Mouse (Mus musculus): ENCODE measurements around the gene Rbm19. TPM values are rescaled to one million over a fixed set of nuclear protein-coding genes. Genes with fewer than 3 reads are reported as not detected.
"Not testable (repeated sequence)": the region's sequence is repeated elsewhere in the genome, so short reads cannot be mapped to it uniquely, and the experiment has no call there.

Gene Rbm19
- polyA plus RNA-seq (2012; rRNA removed), result 9.4 and 9.5 TPM in 2 replicates

- DNase-seq (ENCODE audit: low read depth), result no peak
Observed at GRCm38 (mm10) chr5:120116261-120117050, at the start of gene Rbm19. TSS of gene Rbm19 (plus strand) at chr5:120116465.

GRCm38 (mm10) chr5:120067266-120067665 lies 49.0 kb upstream of the Rbm19 start:
- no peak for DNase-seq (ENCODE audit: low read depth)

GRCm38 (mm10) chr5:120074101-120074500 lies 42.2 kb upstream of the Rbm19 start:
- no peak for DNase-seq (ENCODE audit: low read depth)

GRCm38 (mm10) chr5:120080027-120080426 lies 36.2 kb upstream of the Rbm19 start:
- no peak for DNase-seq (ENCODE audit: low read depth)

GRCm38 (mm10) chr5:120080468-120080867 lies 35.8 kb upstream of the Rbm19 start:
- no peak for DNase-seq (ENCODE audit: low read depth)

- no peak for DNase-seq (ENCODE audit: low read depth)
Observed at GRCm38 (mm10) chr5:120088561-120088960, 27.7 kb upstream of the Rbm19 start.

GRCm38 (mm10) chr5:120094602-120095001 lies 21.7 kb upstream of the Rbm19 start:
- DNase-seq (ENCODE audit: low read depth), result no peak

- DNase-seq (ENCODE audit: low read depth), result no peak
Observed at GRCm38 (mm10) chr5:120097042-120097441, 19.2 kb upstream of the Rbm19 start.

GRCm38 (mm10) chr5:120100814-120101213 lies 15.5 kb upstream of the Rbm19 start:
- no peak for DNase-seq (ENCODE audit: low read depth)

- DNase-seq (ENCODE audit: low read depth), result no peak
Observed at GRCm38 (mm10) chr5:120102097-120102496, 14.2 kb upstream of the Rbm19 start.

GRCm38 (mm10) chr5:120102732-120103131 lies 13.5 kb upstream of the Rbm19 start:
- no peak for DNase-seq (ENCODE audit: low read depth)

- no peak for DNase-seq (ENCODE audit: low read depth)
Observed at GRCm38 (mm10) chr5:120103458-120103857, 12.8 kb upstream of the Rbm19 start.

- no peak for DNase-seq (ENCODE audit: low read depth)
Observed at GRCm38 (mm10) chr5:120106424-120107073, 9.7 kb upstream of the Rbm19 start.

- no peak for DNase-seq (ENCODE audit: low read depth)
Observed at GRCm38 (mm10) chr5:120114361-120114760, 1.9 kb upstream of the Rbm19 start.

- not testable (repeated sequence) for DNase-seq (ENCODE audit: low read depth)
Observed at GRCm38 (mm10) chr5:120117161-120117560, 896 bp downstream of the Rbm19 start.

GRCm38 (mm10) chr5:120124881-120125690 lies 8.8 kb downstream of the Rbm19 start:
- no peak for DNase-seq (ENCODE audit: low read depth)

- no peak for DNase-seq (ENCODE audit: low read depth)
Observed at GRCm38 (mm10) chr5:120127641-120128040, 11.4 kb downstream of the Rbm19 start.

GRCm38 (mm10) chr5:120128511-120128910 lies 12.2 kb downstream of the Rbm19 start:
- no peak for DNase-seq (ENCODE audit: low read depth)

GRCm38 (mm10) chr5:120129070-120129469 lies 12.8 kb downstream of the Rbm19 start:
- DNase-seq (ENCODE audit: low read depth), result no peak

GRCm38 (mm10) chr5:120129761-120130160 lies 13.5 kb downstream of the Rbm19 start:
- DNase-seq (ENCODE audit: low read depth), result no peak

- no peak for DNase-seq (ENCODE audit: low read depth)
Observed at GRCm38 (mm10) chr5:120130163-120130562, 13.9 kb downstream of the Rbm19 start.

GRCm38 (mm10) chr5:120131600-120131999 lies 15.3 kb downstream of the Rbm19 start:
- no peak for DNase-seq (ENCODE audit: low read depth)
